Mouse (Mus musculus) layer of hippocampus, postnatal 10 days (tissue): ENCODE measurements around the gene Olfr1155. TPM values are rescaled to one million over a fixed set of nuclear protein-coding genes. Genes with fewer than 3 reads are reported as not detected.

Experiments used
- DNase-seq, 2 experiments: peaks; one replicate each; pipeline ENCODE4 v3.0.0; 2021; ENCODE audit warnings: low spot score in 2 of 2
- long read RNA-seq: library from polyadenylated mRNA; stranded (forward); transcript quantifications from one replicate; pipeline ENCODE4 v2.0.0, GENCODE M21; 2023
- total RNA-seq, 2 experiments: library from RNA; stranded (reverse); gene quantifications; 2 replicates each; pipeline ENCODE4 v1.2.3; 2021

Olfr1155 gene
- total RNA-seq = not detected
- long read RNA-seq = 0 reads

DNA sequence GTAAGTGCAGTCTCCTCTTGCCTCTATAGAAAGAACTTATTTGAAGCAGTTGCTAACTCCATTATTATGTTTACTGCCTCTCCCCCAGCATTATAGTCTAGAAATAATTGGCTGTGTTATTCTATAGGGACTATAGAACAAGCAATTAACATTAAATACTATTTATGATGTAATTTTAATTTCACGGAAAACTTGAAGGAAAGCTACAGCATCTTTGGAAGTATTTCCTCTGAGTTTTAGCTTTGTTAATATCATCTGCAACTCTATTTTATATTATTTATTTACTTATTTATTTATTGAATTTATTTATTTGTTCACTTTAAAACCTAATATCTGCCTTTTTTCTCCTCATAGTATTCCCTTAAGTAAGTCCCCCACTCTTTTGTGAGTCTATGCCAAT is at the start of gene Olfr1155:
Gene Olfr1155 (minus strand): TSS at position 101 of the 400 bp plus-strand sequence.
- DNase-seq = no peak

DNA sequence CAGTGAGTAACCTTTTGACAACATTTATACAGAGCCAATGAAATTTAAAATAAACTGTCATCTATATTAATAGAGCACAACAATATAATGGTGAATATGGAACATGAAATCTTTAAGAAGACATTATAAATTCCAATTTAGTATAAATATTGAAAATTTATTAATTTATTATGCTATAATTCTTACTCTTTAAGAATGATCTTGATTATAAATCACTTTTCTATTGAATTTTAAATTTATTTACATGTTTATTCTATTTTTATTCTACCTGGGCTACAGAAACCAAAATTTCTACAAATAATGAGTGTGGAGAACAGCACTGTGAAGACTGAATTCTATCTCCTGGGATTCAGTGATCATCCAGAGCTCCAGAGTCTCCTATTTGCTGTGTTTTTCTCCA is 44.9 kb upstream of the Olfr1155 start, which contains the start of gene Olfr1158:
Gene Olfr1158 (plus strand): TSS at position 301 of the 400 bp plus-strand sequence.
- DNase-seq = no peak

DNA sequence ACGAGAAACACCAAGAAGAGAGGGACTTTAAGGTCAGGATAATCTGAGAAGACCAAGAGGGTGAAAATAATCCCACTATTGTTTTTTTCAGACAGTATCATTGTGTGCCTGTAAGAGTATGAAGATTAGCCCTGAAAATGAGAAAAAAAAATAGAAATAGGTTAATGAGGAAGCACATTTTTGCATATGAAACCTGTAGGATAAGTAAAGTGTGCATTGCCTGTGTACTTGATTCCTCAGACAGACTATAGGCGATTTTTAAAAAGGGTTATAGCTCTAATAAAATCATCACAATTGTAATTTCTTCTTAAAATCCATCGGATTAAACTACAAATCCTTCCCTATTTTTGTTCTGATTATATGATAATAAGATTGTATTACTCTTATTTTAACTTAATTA is 29.6 kb upstream of the Olfr1155 start, which contains the start of gene Olfr74:
Gene Olfr74 (minus strand): TSS at position 101 of the 400 bp plus-strand sequence.
- DNase-seq = no peak

DNA sequence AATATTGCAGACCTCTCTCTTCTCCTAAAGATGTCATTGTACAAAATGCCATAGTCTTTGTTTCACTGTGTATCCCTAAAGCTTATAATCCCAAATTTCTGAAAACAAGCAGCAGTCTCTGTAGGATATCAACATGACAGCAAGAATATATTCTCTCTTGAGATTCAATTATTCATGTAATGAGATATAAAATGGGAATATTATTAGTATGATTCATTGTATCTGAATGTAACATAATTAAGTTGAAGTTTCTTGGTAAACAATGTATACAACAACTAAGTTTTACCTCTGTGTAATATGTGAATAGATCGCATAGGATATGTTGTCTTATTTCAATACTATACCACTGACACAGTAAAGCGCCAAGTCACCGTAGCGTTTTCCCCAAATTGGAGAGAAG is 23.3 kb upstream of the Olfr1155 start, which contains the start of gene Olfr1157:
Gene Olfr1157 (minus strand): TSS at position 101 of the 400 bp plus-strand sequence.
- DNase-seq = no peak

DNA sequence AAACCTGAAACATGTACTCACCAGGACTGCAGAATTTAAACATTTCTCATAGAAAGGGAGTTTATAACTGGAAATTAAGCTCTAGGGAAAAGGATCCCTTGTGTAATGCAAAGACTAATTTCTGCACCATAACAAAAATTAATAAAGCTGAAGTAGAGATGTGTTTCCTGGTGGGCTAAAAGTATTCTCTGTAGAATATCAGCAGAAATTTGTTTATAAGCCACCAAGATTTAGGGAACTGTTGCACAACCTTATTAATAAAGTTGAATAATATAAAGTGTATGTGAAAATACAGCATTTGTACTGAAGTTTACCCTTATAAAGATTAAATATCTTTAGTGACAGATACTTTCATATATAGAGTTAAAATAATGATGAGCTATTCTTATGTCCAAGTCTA is 8.1 kb upstream of the Olfr1155 start, which contains the start of gene Olfr1156:
Gene Olfr1156 (minus strand): TSS at position 101 of the 400 bp plus-strand sequence.
- DNase-seq = no peak

DNA sequence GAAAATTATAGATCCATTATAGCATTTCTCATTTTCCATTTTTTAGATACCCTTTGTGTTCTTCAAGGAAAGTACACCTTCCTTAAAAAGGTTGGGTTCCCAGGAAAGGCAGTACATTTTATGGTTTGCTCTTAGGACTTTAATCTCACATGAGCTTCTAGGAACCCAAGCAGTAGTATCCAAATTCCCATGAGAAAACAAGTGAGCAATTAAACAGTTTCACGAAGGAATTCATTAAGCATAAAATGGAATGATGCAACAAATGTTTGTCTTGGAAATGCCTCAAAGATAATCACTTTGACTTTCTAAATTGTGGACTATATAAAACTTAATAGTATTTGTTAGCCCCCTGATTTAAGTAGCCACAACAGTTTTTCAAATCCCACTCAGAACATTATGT is 39.9 kb downstream of the Olfr1155 start, which contains the start of gene Olfr1154:
Gene Olfr1154 (minus strand): TSS at position 101 of the 400 bp plus-strand sequence.
- no peak for DNase-seq

DNA sequence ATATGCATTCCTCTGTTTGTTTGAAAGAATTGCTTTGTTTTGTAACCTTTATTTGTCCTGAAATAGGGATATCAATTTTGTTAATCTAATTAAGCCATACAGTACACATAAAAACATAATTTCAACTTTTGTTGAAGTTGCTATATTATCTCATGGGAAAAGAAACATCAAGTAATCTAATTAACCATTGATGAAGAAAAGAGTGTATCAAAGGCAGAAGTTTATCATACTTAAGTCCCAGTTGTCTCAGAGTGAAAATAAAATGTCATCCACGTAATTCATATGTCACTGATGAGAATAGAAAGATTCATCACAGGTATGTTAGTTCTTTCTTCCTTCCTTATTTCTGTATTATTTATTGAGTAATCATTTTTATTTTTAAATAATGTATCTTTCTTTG is 50.3 kb downstream of the Olfr1155 start, which contains the start of gene Olfr1153:
Gene Olfr1153 (plus strand): TSS at position 301 of the 400 bp plus-strand sequence.
- no peak for DNase-seq

Other genes with a start within 250 kb of the Olfr1155 start
- not detected for gene Olfr1137, start 232.0 kb downstream of the Olfr1155 start, total RNA-seq
- not detected for gene Olfr1138, start 205.2 kb downstream of the Olfr1155 start, total RNA-seq
- gene Olfr1140, start 201.4 kb downstream of the Olfr1155 start, total RNA-seq = not detected
- gene Olfr1141, start 191.1 kb downstream of the Olfr1155 start, total RNA-seq = not detected
- not detected for gene Olfr152, start 165.7 kb downstream of the Olfr1155 start, total RNA-seq
- not detected for gene Olfr1143, start 144.5 kb downstream of the Olfr1155 start, total RNA-seq
- gene Olfr1145, start 135.3 kb downstream of the Olfr1155 start, total RNA-seq = not detected
- not detected for gene Olfr1148, start 114.6 kb downstream of the Olfr1155 start, total RNA-seq
- gene Olfr1150-ps1, start 101.1 kb downstream of the Olfr1155 start, total RNA-seq = not detected
- gene Olfr1151, start 89.3 kb downstream of the Olfr1155 start, total RNA-seq = not detected
- under 1 TPM in 1 of 2 experiments, not detected in 1; 0.04 TPM for gene Olfr1152, start 78.6 kb downstream of the Olfr1155 start, total RNA-seq
- gene Olfr1153, start 50.2 kb downstream of the Olfr1155 start, total RNA-seq = not detected
- gene Olfr1154, start 40.0 kb downstream of the Olfr1155 start, total RNA-seq = not detected
- not detected for gene Olfr1156, start 8.0 kb upstream of the Olfr1155 start, total RNA-seq
- not detected for gene Olfr1157, start 23.2 kb upstream of the Olfr1155 start, total RNA-seq
- gene Olfr74, start 29.5 kb upstream of the Olfr1155 start, total RNA-seq = not detected
- not detected for gene Olfr1158, start 45.0 kb upstream of the Olfr1155 start, total RNA-seq
- not detected for gene Olfr1160, start 63.1 kb upstream of the Olfr1155 start, total RNA-seq
- gene Olfr1161, start 77.6 kb upstream of the Olfr1155 start, total RNA-seq = not detected
- gene Olfr73, start 92.6 kb upstream of the Olfr1155 start, total RNA-seq = not detected
- not detected for gene Olfr1162, start 106.0 kb upstream of the Olfr1155 start, total RNA-seq
- not detected for gene Olfr1163, start 126.7 kb upstream of the Olfr1155 start, total RNA-seq
- gene Olfr1164, start 148.8 kb upstream of the Olfr1155 start, total RNA-seq = not detected
- gene Olfr1166, start 183.1 kb upstream of the Olfr1155 start, total RNA-seq = not detected
- not detected for gene Olfr1167, start 210.1 kb upstream of the Olfr1155 start, total RNA-seq
- gene Olfr1168, start 236.7 kb upstream of the Olfr1155 start, total RNA-seq = not detected